Mouse (Mus musculus): ENCODE data around the gene Mknk2. TPM values are rescaled to one million over a fixed set of nuclear protein-coding genes. Genes with fewer than 3 reads are reported as not detected.
"Not testable (repeated sequence)": the region's sequence is repeated elsewhere in the genome, so short reads cannot be mapped to it uniquely, and the experiment has no call there.

The Mknk2 gene
- polyA plus RNA-seq, 1 experiment from 2014 or later = 85.1 TPM

DNA sequence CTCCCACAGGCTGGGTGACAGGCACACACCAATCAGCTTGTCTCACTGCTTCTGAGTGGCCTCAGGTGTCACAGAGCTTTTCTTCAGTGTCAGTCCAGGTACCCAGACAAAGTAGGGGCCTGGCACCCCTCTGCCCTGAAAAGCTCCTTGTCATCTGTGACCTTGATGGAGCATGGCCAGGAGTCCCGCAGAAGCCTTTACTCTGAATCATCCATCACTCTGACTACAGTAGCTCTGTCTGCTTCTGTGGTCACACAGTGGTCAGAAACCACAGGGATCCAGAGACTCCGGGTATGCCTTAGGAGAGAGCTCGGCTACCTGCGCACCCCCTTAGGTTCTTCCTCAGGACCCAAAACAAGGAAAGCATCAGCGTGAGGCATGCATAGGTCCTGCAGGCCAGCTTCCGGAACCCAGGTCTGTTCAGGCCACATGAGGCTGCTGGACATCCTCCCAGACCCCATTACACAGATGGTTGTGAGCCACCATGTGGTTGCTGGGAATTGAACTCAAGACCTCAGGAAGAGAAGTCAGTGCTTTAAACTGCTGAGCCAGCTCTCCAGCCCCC, 24.7 kb downstream of the Mknk2 start:
- Histone ChIP-seq H3K4me2 (ENCODE audit: low read depth, low read length, severe bottlenecking) (no peak overlapping the region), H3K36me3 (ENCODE audit: control insufficient read depth, insufficient read depth, low read length) (no peaks in the 10 kb centered on the region), H3K4me3 (ENCODE audit: low read depth, low read length) (no peak overlapping the region), H3K9ac (ENCODE audit: low read length) (no peak overlapping the region), H3K4me1 (replicated peaks; ENCODE audit: control insufficient read depth, insufficient read depth, low read length) (peaks cover 11% of the 10 kb centered on the region), H3K27ac (ENCODE audit: low read depth, low read length) (no peak overlapping the region), H3K27me3 (ENCODE audit: control insufficient read depth, insufficient read depth, low read length) (no peaks in the 10 kb centered on the region), H3K9me3 (ENCODE audit: control insufficient read depth, low read length) (no peaks in the 10 kb centered on the region)
- ATAC-seq (replicated peaks; ENCODE audit: low FRiP score) = no peak
- 96% methylated on average over 6 of the region's 6 CpGs for WGBS
- no peak for DNase-seq (ENCODE audit: low spot score)

DNA sequence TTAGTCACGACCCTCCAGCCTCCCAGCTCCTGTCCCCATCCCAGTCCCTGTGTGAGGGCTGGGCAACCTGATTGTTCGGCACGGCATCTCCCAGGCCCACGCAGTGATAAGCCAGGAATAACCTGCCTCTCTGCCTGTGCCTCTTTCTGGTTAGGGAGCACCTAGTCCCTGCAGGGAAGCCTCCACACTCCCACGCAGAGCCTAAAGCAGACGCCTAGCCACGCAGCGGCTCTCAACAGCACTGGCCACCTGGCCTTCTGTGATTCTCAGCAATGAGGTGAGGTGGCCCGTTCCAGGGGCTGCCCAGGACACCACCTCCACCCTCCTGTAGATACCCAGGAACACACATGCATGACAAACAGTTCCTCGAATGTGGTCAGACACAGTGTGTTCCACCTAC, 27.5 kb downstream of the Mknk2 start:
- Histone ChIP-seq H3K9ac (ENCODE audit: low read length) (no peak overlapping the region), H3K27me3 (ENCODE audit: control insufficient read depth, insufficient read depth, low read length) (no peaks in the 10 kb centered on the region), H3K4me2 (ENCODE audit: low read depth, low read length, severe bottlenecking) (no peak overlapping the region), H3K27ac (ENCODE audit: low read depth, low read length) (no peak overlapping the region), H3K9me3 (ENCODE audit: control insufficient read depth, low read length) (no peaks in the 10 kb centered on the region), H3K4me1 (replicated peaks; ENCODE audit: control insufficient read depth, insufficient read depth, low read length) (peaks cover 7% of the 10 kb centered on the region), H3K36me3 (ENCODE audit: control insufficient read depth, insufficient read depth, low read length) (no peaks in the 10 kb centered on the region; the same call in 1 of the 2 replicates), H3K4me3 (ENCODE audit: low read depth, low read length) (no peak overlapping the region)
- no peak for DNase-seq (ENCODE audit: low spot score)
- WGBS = 96% methylated on average over 10 of the region's 10 CpGs
- no peak for ATAC-seq (replicated peaks; ENCODE audit: low FRiP score)

DNA sequence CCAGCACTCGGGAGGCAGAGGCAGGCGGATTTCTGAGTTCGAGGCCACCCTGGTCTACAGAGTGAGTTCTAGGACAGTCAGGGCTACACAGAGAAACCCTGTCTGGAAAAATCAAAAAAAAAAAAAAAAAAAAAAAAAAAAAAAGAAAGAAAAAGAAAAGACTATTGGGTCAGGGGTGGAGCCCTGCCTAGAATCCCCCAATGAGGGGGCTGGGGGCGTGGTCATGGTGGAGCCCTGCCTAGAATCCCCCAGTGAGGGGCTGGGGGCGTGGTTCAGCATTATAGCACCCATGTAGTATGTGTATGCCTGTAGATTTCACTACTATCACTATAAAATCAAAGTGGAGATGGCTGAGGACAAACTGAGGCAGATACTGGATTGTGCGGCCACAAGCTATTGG, 28.0 kb downstream of the Mknk2 start:
- H3K4me2 ChIP-seq (ENCODE audit: low read depth, low read length, severe bottlenecking); H3K9me3 ChIP-seq (ENCODE audit: control insufficient read depth, low read length); H3K4me1 ChIP-seq (replicated peaks; ENCODE audit: control insufficient read depth, insufficient read depth, low read length); H3K27me3 ChIP-seq (ENCODE audit: control insufficient read depth, insufficient read depth, low read length); ATAC-seq (replicated peaks; ENCODE audit: low FRiP score); DNase-seq (ENCODE audit: low spot score); H3K27ac ChIP-seq (ENCODE audit: low read depth, low read length); H3K9ac ChIP-seq (ENCODE audit: low read length); H3K36me3 ChIP-seq (ENCODE audit: control insufficient read depth, insufficient read depth, low read length); H3K4me3 ChIP-seq (ENCODE audit: low read depth, low read length): not testable (repeated sequence)
- WGBS = 91% methylated on average over 6 of the region's 6 CpGs

DNA sequence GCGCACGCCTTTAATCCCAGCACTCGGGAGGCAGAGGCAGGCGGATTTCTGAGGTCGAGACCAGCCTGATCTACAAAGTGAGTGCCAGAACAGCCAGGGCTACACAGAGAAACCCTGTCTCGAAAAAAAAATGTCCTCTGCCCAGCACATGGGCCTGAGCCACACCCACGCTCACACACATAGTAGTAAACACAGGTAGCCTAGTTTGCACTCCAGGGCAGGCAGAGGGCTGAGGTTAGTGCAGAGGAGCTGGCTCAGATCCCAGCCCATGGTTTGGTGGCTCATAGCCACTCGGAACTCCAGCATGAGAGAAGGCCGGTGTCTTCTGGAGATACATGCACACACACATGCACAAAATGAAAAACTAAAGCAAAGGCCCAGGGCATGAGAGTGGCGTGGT, 31.0 kb downstream of the Mknk2 start:
- no peak for ATAC-seq (replicated peaks; ENCODE audit: low FRiP score)
- DNase-seq (ENCODE audit: low spot score) = no peak
- H3K4me1 ChIP-seq (replicated peaks; ENCODE audit: control insufficient read depth, insufficient read depth, low read length) = no peaks in the 10 kb centered on the region
- no peak overlapping the region for H3K27ac ChIP-seq (ENCODE audit: low read depth, low read length)
- no peak overlapping the region for H3K9ac ChIP-seq (ENCODE audit: low read length)
- H3K27me3 ChIP-seq (ENCODE audit: control insufficient read depth, insufficient read depth, low read length) = no peaks in the 10 kb centered on the region
- 92% methylated on average over 10 of the region's 10 CpGs for WGBS
- no peak overlapping the region for H3K4me3 ChIP-seq (ENCODE audit: low read depth, low read length)
- H3K36me3 ChIP-seq (ENCODE audit: control insufficient read depth, insufficient read depth, low read length) = no peaks in the 10 kb centered on the region; the same call in 1 of the 2 replicates
- H3K9me3 ChIP-seq (ENCODE audit: control insufficient read depth, low read length) = no peaks in the 10 kb centered on the region
- no peak overlapping the region for H3K4me2 ChIP-seq (ENCODE audit: low read depth, low read length, severe bottlenecking)

DNA sequence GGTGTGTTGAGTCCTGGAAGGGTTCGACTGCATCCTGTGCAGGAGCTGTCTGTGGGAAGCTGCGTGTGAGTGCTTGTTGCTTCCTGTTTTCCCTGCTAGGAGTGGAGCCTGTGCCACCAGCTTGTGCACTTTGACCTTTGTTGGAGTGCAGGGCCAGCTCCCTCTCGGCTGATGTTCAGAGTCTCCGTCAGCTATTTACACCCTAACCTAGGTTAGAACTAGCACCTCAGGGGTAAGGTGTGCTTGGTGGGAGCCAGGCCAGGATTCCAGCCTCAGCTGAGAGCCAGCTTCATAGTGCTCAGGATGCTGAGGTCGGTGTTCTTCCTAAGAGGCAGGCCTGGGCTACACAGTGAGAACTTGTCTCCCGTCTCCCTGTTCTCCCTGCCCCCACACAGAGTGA, 42.6 kb downstream of the Mknk2 start:
- no peaks in the 10 kb centered on the region for H3K9me3 ChIP-seq (ENCODE audit: control insufficient read depth, low read length)
- ATAC-seq (replicated peaks; ENCODE audit: low FRiP score) (no peak), DNase-seq (ENCODE audit: low spot score) (no peak)
- H3K36me3 ChIP-seq (ENCODE audit: control insufficient read depth, insufficient read depth, low read length) = peaks cover 20% of the 10 kb centered on the region
- no peak overlapping the region for H3K27ac ChIP-seq (ENCODE audit: low read depth, low read length)
- 90% methylated on average over 6 of the region's 6 CpGs for WGBS
- H3K9ac ChIP-seq (ENCODE audit: low read length) = no peak overlapping the region
- H3K4me1 ChIP-seq (replicated peaks; ENCODE audit: control insufficient read depth, insufficient read depth, low read length) = no peaks in the 10 kb centered on the region
- H3K4me3 ChIP-seq (ENCODE audit: low read depth, low read length) = no peak overlapping the region
- no peaks in the 10 kb centered on the region for H3K27me3 ChIP-seq (ENCODE audit: control insufficient read depth, insufficient read depth, low read length)
- H3K4me2 ChIP-seq (ENCODE audit: low read depth, low read length, severe bottlenecking) = no peak overlapping the region

DNA sequence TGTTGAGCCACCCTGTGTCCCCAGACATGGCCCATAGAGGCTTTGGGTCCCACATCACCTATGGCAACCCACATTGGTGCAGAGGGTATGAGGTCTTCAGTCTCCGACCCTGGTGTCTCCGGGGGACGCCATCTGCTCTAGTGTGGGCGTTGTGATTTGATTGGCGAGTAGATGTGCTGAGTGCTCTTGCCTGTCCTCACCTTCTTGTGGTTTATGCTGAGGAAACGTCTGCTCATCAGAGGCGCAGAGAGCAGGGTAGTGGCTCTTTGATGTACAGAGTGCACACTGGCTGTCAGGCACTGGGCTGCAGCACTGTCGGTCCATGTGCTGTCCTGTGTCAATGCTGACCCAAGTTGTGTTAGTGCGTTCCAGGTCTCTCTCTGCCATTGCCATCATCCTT, 49.0 kb downstream of the Mknk2 start:
- H3K4me3 ChIP-seq (ENCODE audit: low read depth, low read length) = no peak overlapping the region
- no peak for ATAC-seq (replicated peaks; ENCODE audit: low FRiP score)
- H3K4me1 ChIP-seq (replicated peaks; ENCODE audit: control insufficient read depth, insufficient read depth, low read length) = peaks cover 8% of the 10 kb centered on the region; the same call in 1 of the 2 replicates
- 90% methylated on average over 9 of the region's 9 CpGs for WGBS
- no peaks in the 10 kb centered on the region for H3K36me3 ChIP-seq (ENCODE audit: control insufficient read depth, insufficient read depth, low read length)
- H3K27ac ChIP-seq (ENCODE audit: low read depth, low read length) = no peak overlapping the region
- DNase-seq (ENCODE audit: low spot score) = no peak
- no peaks in the 10 kb centered on the region for H3K9me3 ChIP-seq (ENCODE audit: control insufficient read depth, low read length)
- H3K9ac ChIP-seq (ENCODE audit: low read length) = no peak overlapping the region
- H3K27me3 ChIP-seq (ENCODE audit: control insufficient read depth, insufficient read depth, low read length) = no peaks in the 10 kb centered on the region
- H3K4me2 ChIP-seq (ENCODE audit: low read depth, low read length, severe bottlenecking) = no peak overlapping the region

DNA sequence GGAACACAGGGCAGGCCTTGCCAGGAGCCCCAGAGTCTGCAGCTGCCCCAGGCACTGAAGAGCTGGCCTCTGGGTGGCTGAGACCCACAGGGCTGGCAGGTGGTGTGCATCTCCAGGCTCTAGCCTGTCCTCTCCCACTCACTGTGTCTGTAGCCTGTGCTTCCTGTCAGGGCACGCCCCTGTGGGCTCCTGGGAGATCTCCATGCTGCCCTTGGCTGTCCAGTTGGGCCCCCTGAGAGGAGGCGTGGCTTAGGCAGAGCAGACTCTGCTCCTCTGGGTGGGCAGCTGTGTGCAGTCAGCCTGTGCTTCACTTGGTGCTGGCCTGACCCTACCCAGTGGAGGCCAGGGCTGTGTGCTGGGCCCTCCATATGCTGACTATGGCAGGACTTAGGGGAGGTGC, 50.2 kb downstream of the Mknk2 start:
- H3K36me3 ChIP-seq (ENCODE audit: control insufficient read depth, insufficient read depth, low read length) = no peaks in the 10 kb centered on the region
- ATAC-seq (replicated peaks; ENCODE audit: low FRiP score) = no peak
- DNase-seq (ENCODE audit: low spot score) = no peak
- H3K27me3 ChIP-seq (ENCODE audit: control insufficient read depth, insufficient read depth, low read length) = no peaks in the 10 kb centered on the region
- no peak overlapping the region for H3K4me2 ChIP-seq (ENCODE audit: low read depth, low read length, severe bottlenecking)
- no peaks in the 10 kb centered on the region for H3K9me3 ChIP-seq (ENCODE audit: control insufficient read depth, low read length)
- 62% methylated on average over 2 of the region's 2 CpGs for WGBS
- peaks cover 15% of the 10 kb centered on the region; the same call in 1 of the 2 replicates for H3K4me1 ChIP-seq (replicated peaks; ENCODE audit: control insufficient read depth, insufficient read depth, low read length)
- no peak overlapping the region for H3K27ac ChIP-seq (ENCODE audit: low read depth, low read length)
- no peak overlapping the region for H3K9ac ChIP-seq (ENCODE audit: low read length)
- no peak overlapping the region for H3K4me3 ChIP-seq (ENCODE audit: low read depth, low read length)

DNA sequence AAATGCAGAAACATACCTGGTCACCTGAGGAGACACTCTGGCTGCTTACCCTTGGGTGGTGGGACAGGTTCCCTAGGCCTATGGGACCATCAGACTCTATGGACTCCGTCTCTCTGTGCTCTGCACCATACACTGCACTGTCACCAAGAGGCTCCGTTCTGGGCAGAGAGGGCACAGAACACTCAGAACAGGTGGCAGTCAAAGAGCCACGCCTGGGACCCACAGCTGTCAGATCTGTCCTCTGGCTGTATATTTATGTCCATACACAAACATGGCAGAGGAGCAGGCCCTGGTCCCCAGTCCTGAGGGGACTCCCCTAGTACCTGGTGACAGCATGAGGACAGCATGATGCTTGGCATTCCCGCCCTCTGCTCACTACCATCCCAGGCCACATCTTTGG, 52.1 kb downstream of the Mknk2 start:
- DNase-seq (ENCODE audit: low spot score) (no peak), ATAC-seq (replicated peaks; ENCODE audit: low FRiP score) (no peak)
- Histone ChIP-seq H3K9ac (ENCODE audit: low read length) (no peak overlapping the region), H3K27ac (ENCODE audit: low read depth, low read length) (no peak overlapping the region), H3K4me3 (ENCODE audit: low read depth, low read length) (no peak overlapping the region), H3K4me2 (ENCODE audit: low read depth, low read length, severe bottlenecking) (no peak overlapping the region), H3K4me1 (replicated peaks; ENCODE audit: control insufficient read depth, insufficient read depth, low read length) (peaks cover 19% of the 10 kb centered on the region; the same call in 1 of the 2 replicates), H3K27me3 (ENCODE audit: control insufficient read depth, insufficient read depth, low read length) (no peaks in the 10 kb centered on the region), H3K36me3 (ENCODE audit: control insufficient read depth, insufficient read depth, low read length) (no peaks in the 10 kb centered on the region), H3K9me3 (ENCODE audit: control insufficient read depth, low read length) (no peaks in the 10 kb centered on the region)
- WGBS = 94% methylated on average over 4 of the region's 4 CpGs

DNA sequence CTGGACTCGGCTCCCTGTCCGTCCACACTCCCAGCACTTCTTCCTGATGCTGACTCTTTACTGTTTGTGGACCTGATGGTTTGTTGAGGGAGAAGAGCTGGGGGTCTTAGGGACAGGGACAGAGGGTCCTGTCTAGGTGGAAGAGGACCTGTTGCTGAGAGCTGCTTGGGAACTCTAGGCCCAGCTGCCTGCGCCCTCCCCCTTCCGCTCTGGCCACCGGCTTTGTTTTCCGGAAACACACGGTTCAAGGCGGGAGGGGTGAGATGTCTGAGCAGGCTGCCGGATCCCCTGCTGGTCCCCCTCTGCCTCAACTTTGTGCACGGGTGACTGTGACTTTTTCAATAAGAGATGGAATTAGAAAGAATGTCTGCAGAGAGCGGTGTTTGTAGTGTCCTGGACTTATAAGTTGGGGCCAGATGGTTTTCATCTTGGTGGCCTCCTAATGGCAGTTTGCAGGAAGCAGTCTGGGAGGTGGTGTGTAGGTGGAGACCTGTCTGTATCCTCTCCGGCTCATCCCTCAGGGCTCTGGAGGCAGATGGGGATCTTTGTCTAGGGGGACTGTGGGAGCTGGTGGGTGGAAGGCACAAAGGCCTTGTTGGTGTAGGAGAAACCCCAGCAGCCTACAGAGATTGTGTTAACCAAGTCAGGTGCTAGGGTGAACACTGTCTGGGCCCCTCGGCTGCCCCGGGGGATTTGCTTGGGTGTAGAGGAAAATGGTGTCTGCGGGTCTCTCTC, 54.3 kb downstream of the Mknk2 start:
- no peaks in the 10 kb centered on the region for H3K27me3 ChIP-seq (ENCODE audit: control insufficient read depth, insufficient read depth, low read length)
- H3K27ac ChIP-seq (ENCODE audit: low read depth, low read length) = peak overlapping the region; percentile 37
- H3K36me3 ChIP-seq (ENCODE audit: control insufficient read depth, insufficient read depth, low read length) = no peaks in the 10 kb centered on the region
- no peak for ATAC-seq (replicated peaks; ENCODE audit: low FRiP score)
- no peaks in the 10 kb centered on the region for H3K9me3 ChIP-seq (ENCODE audit: control insufficient read depth, low read length)
- H3K4me1 ChIP-seq (replicated peaks; ENCODE audit: control insufficient read depth, insufficient read depth, low read length) = peaks cover 19% of the 10 kb centered on the region; the same call in 1 of the 2 replicates
- peak; percentile 73 for DNase-seq (ENCODE audit: low spot score)
- WGBS = 17% methylated on average over 15 of the region's 15 CpGs
- H3K4me2 ChIP-seq (ENCODE audit: low read depth, low read length, severe bottlenecking) = peak overlapping the region; percentile 64
- peak overlapping the region; percentile 89 for H3K9ac ChIP-seq (ENCODE audit: low read length)
- peak overlapping the region; percentile 84 for H3K4me3 ChIP-seq (ENCODE audit: low read depth, low read length)

All from forebrain, embryonic 11.5 days (tissue).